Mouse (Mus musculus) heart, adult 2 months (tissue): ENCODE measurements around the gene Spin4.

ENCODE experiments used
- CTCF ChIP-seq: fragments of 200-600 bp; IDR thresholded peaks from 2 replicates; pipeline ENCODE4 v1.8.1; 2022; ENCODE audit warnings: antibody characterized with exemption, mild to moderate bottlenecking, moderate library complexity
- EP300 ChIP-seq: fragments of 200-500 bp; IDR thresholded peaks from 2 replicates; pipeline ENCODE4 v1.6.1; 2011; ENCODE audit warnings: low read depth, low read length, control low read depth; ENCODE audit not compliant: insufficient read depth
- POLR2A ChIP-seq: fragments of 200-500 bp; IDR thresholded peaks from 2 replicates; pipeline ENCODE4 v1.6.1; 2011; ENCODE audit warnings: mild to moderate bottlenecking, low read depth, low read length, control low read depth; ENCODE audit not compliant: insufficient read depth

DNA sequence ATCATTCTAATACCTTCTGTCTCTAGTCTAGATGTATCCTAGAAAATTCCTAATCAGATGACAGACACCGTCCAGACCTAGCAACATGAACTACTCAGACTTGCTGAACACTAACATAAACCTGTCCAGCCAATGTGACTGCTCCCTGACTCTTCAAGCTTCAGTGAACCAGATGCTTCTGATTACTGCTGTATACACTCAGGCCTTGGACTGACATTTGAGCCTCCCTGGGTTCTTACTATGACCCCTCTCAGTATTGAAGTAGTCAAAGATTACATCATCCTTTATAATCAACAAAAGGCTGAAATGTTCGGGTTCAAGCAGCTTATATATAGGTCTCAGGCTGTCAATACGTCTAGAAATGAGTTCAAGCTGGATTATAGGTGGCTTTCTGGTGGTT, 32.4 kb downstream of the Spin4 start:
- no peak for TF ChIP-seq CTCF
- TF ChIP-seq EP300 = no peak
- TF ChIP-seq POLR2A = no peak
